Mouse (Mus musculus): ENCODE measurements around the gene Ppp4r4. TPM values are rescaled to one million over a fixed set of nuclear protein-coding genes. Genes with fewer than 3 reads are reported as not detected.
A peak's percentile ranks its signal among the peaks of the same experiment; 100 is the strongest.

Ppp4r4 gene
- total RNA-seq, 2 experiments from 2014 or later: 47.8 to 50.5 TPM

DNA sequence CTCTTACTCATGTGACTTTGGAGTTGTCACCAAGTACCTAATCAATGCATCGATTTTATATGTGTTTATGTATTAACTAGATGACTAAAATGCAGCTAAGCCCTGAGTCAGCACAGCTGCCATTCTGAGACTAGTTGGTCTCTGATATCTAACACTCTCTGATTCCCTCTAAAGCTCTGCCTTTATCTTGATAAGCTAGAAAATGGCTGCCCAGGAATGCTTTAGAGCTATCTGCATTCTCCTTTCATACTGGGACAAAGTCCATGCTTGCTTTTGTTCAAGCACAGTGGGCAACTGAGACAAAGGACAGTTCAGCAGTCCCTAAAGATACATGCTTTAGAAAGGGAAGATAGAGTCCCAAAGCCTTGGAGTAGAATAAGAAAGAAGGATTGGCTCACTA, 83.1 kb downstream of the Ppp4r4 start:
- no peak for TF ChIP-seq CTCF (conservative IDR thresholded peaks at IDR 0.05)
- DNase-seq (ENCODE audit: low spot score in 2 of 2): no peak
- H3K27ac ChIP-seq: no peak overlapping the region

DNA sequence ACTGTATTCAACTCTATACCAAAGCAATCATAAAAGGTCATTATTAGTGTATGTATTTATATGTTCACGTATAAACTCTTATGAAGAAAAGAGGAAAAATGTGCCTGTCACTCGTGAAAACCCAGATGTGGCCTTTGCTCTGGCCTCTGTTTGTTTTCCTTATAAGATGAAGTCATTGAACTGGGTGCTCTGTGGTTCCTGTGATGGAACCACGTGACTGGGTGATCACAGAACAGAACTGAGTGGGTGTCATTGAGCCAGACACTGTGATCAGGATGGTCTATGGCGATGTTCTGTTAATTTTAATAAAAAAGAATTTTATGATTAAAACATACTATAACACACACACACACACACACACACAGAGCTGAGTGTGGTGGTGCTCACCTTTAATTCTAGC, 83.7 kb downstream of the Ppp4r4 start:
- no peak overlapping the region for H3K4me3 ChIP-seq
- no peak overlapping the region for H3K27ac ChIP-seq
- DNase-seq (ENCODE audit: low spot score in 2 of 2): no peak
- no peak for TF ChIP-seq CTCF (conservative IDR thresholded peaks at IDR 0.05)

More for the DNA sequence above, 83.1 kb downstream of the Ppp4r4 start:
- H3K4me3 ChIP-seq: no peak overlapping the region

DNA sequence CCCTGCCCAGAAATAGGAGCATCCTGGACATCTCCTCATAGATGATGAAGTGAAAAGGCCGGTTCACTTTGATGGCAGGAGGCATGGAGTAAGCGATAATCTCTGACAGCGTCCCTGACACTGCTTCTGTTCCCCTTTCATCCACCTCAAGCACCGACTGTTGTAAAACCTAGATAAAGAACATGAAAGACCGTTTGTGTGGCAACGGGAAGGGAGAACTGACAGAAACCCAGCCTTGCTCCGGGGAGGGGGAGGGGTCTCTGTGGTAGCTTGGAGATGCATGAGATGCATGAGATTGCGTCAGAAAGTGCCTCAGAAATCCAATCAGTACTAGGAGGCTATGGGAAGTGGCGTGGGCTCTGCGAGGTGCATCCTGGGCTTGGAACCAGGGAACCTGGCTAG, 84.8 kb downstream of the Ppp4r4 start:
- TF ChIP-seq CTCF (conservative IDR thresholded peaks at IDR 0.05): no peak
- DNase-seq (ENCODE audit: low spot score in 2 of 2): no peak
- Histone ChIP-seq H3K4me3 (no peak overlapping the region), H3K27ac (no peak overlapping the region)

DNA sequence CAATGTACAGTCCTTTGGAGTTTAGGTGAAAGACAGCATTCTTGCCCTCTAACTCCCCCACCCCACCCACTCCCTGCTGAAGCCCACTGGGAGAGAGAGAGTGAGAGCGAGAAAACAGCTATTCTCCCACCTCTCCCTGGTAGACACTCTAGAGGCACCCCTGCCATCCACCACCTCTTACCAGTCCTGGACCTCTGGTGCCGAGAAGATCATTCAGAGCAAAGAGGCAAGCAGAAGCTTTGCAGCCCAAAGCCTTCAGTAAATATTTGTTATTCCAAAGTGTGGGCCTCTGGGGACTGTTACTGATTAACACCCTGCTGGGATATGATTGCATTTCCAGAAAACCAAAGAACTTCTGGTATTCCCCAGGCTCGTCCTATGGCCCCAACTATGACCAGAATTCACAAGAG, 99.1 kb downstream of the Ppp4r4 start, which contains the start of gene Serpina10:
TSS of gene Serpina10 (minus strand) at position 242 of the 410 bp plus-strand sequence.
- no peak for DNase-seq (ENCODE audit: low spot score in 2 of 2)
- Histone ChIP-seq H3K4me3 (no peak within 1 kb of the TSS), H3K27ac (no peak within 1 kb of the TSS)
- no peak for TF ChIP-seq CTCF (conservative IDR thresholded peaks at IDR 0.05)

DNA sequence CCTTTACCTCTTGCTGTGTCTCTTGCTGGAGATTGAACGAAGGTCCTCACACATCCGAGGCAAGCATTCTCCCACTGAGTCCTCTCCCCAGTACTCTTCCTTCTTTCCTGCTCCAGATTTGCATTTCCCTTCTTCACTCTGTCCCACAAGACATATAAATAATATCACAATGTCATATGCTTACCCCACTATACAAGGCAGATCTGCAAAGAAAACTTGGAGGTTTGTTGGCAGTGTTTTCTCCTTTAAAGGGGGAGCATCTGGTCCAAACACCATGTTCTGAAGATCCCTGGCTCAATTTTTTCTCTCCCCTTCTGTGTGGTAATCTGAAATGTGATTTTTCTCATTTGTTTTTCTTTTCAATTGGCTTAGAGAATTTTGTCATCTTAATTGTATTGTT, 102.3 kb downstream of the Ppp4r4 start:
- Histone ChIP-seq H3K27ac (peak overlapping the region; percentile 72; the same call in 1 of the 2 replicates), H3K4me3 (no peak overlapping the region)
- DNase-seq (ENCODE audit: low spot score in 2 of 2): peak; percentile 29 to 45
- TF ChIP-seq CTCF (conservative IDR thresholded peaks at IDR 0.05): no peak

DNA sequence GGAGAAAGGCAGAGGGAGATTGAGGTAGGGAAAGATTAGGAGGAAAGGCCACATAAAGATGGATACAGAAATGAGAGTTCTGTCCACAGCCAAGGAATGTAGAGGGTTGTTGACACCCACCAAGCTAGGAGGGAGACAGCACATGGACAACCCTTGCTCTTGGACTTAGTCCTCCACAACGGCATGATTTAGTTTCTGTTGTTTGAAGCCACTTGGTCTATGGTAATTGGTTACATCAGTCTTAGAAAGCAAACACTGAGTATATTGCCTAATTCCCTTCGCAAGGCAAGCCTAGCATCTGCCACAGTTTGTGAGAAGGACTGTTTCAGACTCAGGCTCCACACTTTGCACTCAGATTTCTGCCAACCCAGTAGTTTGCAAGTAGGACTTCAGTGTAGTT, 103.8 kb downstream of the Ppp4r4 start:
- H3K27ac ChIP-seq: no peak overlapping the region
- H3K4me3 ChIP-seq: no peak overlapping the region
- DNase-seq (ENCODE audit: low spot score in 2 of 2): no peak
- no peak for TF ChIP-seq CTCF (conservative IDR thresholded peaks at IDR 0.05)

DNA sequence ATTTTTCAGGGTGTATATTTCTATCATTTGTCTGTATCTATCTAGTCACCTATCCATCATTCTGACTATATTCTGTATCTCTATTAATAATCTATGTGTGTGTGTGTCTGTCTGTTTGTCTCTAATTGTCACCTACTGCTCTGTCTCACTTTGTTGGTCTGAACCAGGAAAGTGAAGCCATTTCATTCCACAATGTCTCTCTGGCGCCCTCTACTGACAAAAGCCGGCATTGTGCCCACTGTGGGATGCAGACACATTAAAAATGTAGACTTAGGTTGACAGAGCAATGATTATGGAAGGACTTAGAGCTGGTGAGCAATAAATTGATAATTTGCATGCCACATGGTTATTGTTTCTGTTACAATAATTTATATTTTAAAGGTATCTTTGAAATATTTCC, 111.3 kb downstream of the Ppp4r4 start:
- no peak overlapping the region for H3K4me3 ChIP-seq
- peak; percentile 76 to 93 for DNase-seq (ENCODE audit: low spot score in 2 of 2)
- H3K27ac ChIP-seq: no peak overlapping the region
- TF ChIP-seq CTCF (conservative IDR thresholded peaks at IDR 0.05): peak; percentile 97

DNA sequence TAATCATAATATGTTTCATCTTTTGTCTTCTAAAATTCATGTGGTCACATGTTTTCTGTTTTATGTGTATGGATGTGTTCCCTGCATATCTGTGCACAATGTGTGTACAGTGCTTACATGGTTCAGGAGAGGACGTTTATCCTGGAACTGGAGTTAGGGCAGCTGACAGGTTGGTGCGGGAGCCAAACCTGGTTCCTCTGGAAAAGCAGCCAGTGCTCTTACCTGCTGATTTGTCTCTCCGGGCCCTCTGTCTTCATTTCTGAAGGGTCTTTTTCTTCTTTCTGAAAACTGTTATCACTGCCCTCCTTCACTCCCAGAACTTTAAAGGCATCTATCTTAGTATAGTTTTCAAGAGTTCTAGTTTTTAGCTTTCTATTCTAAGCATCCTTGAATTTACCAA, 111.7 kb downstream of the Ppp4r4 start:
- Histone ChIP-seq H3K4me3 (no peak overlapping the region), H3K27ac (no peak overlapping the region)
- TF ChIP-seq CTCF (conservative IDR thresholded peaks at IDR 0.05): no peak
- no peak for DNase-seq (ENCODE audit: low spot score in 2 of 2)

DNA sequence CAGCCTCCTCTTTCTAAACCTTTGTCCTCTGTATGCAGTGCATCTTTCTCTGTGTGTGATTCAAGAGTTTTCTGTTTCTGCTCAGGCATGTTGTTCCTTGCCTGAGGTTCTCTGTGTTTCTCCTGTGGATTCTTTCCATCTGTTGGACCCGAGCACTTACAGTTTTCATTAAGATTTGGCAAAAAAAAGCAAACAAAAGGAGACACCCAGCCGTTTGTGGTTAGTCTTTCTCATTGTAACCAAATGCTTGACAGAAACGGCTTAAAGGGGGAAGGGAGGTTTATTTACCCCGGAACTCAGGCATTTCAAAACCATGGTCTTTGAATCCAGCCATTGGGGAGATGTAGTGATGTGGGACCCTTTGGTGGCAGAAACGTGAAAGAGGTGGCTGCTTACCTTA, 112.5 kb downstream of the Ppp4r4 start:
- H3K27ac ChIP-seq: no peak overlapping the region
- DNase-seq (ENCODE audit: low spot score in 2 of 2): no peak
- TF ChIP-seq CTCF (conservative IDR thresholded peaks at IDR 0.05): no peak
- no peak overlapping the region for H3K4me3 ChIP-seq

DNA sequence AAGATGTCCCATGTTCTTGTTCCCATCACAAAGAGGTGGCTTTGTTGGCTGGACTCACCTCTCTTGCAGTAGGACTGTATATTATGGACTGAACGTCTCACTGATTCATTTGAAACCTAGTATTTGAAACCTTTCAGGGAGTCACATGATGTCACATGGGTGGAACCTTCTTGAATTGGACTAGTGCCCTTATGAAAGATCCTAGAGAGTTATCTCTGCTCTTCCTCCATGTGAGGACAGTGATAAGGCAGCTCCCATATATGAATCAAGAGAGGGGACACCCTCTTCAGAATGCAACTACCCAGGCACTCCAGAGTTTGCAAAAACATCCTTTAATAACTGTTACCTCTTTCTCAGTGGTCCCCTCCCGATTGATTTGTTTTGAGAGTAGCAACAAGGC, 114.2 kb downstream of the Ppp4r4 start:
- Histone ChIP-seq H3K4me3 (no peak overlapping the region), H3K27ac (no peak overlapping the region)
- DNase-seq (ENCODE audit: low spot score in 2 of 2): no peak
- TF ChIP-seq CTCF (conservative IDR thresholded peaks at IDR 0.05): no peak

DNA sequence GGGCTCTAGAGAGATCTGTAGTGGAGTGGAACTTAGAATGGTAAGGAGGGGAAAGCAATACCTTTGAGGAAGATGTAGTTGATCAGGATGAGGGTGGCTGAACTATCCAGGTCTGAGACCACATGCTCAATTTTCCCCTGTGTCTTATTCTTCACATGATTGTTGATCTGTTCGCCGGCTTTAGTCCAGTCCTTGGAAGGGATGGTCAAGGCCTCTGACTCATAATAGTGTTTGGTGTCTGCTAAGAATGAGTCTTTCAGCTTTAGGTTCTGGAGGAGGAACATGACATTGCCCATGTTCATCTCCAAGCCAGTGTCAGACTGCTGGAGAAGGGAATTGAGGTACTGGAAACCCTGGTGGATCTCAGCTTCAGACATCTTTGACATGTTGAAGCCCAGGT, 121.8 kb downstream of the Ppp4r4 start:
- H3K4me3 ChIP-seq: no peak overlapping the region
- no peak for DNase-seq (ENCODE audit: low spot score in 2 of 2)
- TF ChIP-seq CTCF (conservative IDR thresholded peaks at IDR 0.05): no peak
- H3K27ac ChIP-seq: no peak overlapping the region

DNA sequence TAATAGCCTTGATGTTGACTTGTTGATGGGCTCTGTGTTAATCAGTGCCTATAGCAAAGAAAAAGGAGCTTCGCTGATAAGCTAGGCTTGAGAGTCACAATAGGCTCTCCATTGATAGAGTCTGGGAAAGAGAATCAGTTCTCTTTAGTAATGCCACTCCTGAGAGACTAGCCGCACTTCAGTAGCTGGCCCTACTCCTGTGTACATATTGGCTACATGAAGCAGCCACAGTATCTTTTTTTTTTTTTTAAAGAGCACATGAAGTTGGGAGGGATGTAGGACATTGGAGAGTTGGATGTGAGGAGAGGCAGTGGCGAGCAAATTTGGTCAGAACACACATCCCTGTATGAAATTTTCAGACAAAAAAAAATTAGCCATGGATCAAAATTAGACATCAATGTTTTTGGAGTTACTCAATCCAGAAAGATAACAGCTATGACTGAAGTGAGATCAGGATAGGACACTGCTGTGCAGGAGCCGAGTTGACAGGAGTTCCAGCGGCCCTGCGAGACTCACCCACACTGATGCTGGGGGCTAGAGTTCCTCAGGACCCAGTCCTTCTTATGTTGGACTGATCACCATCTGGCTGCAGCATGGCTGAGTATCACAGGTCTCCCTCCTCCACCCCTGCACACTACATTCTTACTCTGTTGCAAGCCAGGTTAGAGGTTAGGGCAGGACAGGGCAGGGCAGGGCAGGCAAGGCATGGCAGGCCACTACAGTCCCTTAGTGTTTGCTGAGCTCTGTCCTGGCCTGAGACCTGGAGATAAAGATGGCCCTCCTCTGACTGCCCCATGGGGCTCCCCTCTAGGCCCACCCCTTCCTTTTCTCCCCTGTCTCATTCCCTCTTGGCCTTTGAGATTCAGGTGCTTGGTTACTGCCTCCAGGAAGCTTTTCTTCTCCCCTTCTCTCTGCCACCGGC, 123.3 kb downstream of the Ppp4r4 start:
- no peak for TF ChIP-seq CTCF (conservative IDR thresholded peaks at IDR 0.05)
- Histone ChIP-seq H3K27ac (no peak overlapping the region), H3K4me3 (no peak overlapping the region)
- no peak for DNase-seq (ENCODE audit: low spot score in 2 of 2)

DNA sequence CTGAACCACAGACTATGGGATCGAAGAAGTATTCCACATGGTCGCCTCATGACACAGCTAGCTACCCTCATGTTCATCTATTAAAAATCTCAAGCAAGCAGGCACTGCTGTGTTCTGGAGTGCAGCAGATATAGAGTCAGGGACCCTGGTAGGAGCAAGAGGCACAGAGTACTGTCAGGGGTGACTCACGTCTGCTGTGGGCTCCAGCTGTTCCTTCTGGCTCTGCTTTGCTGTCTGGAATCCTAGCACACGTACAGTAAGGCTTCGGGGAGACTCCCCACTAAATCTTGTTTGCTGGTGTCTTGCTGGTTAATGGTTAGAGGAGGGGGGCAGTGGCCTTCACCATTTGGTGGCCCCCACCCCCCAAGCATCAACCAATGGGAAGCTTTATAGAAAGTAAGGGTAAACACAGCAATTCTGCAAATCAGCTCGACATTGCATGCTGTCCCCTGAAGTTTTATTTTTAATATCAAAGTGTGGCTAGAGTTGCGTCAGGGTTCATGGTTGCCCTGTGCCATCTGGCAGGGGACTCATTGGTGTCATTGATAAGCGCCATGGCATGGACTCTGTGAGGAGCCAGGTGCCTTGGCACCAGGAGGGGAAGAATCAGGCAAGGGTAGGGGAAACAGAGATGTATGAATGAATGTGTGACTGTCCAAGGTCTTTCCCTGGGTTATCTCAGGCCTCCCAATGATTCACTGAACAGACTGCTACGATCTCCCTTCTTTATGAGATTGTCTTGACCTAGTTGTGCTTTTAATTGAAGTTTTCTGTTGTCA, 125.0 kb downstream of the Ppp4r4 start, which contains the start of gene Serpina6:
TSS of gene Serpina6 (minus strand) at position 365 of the 779 bp plus-strand sequence.
- Histone ChIP-seq H3K4me3 (no peak within 1 kb of the TSS), H3K27ac (no peak within 1 kb of the TSS)
- no peak for TF ChIP-seq CTCF (conservative IDR thresholded peaks at IDR 0.05)
- DNase-seq (ENCODE audit: low spot score in 2 of 2): no peak
